Mouse (Mus musculus) heart, postnatal 0 days (tissue): ENCODE results near the gene Notch2.

Experiments used
- CTCF ChIP-seq: IDR thresholded peaks from 2 replicates; pipeline ENCODE4 v1.5.1; 2016; ENCODE audit warnings: antibody characterized with exemption, control low read depth, low read depth
- EP300 ChIP-seq: IDR thresholded peaks from 2 replicates; pipeline ENCODE4 v1.6.1; 2016; ENCODE audit warnings: antibody characterized with exemption, low read depth

DNA sequence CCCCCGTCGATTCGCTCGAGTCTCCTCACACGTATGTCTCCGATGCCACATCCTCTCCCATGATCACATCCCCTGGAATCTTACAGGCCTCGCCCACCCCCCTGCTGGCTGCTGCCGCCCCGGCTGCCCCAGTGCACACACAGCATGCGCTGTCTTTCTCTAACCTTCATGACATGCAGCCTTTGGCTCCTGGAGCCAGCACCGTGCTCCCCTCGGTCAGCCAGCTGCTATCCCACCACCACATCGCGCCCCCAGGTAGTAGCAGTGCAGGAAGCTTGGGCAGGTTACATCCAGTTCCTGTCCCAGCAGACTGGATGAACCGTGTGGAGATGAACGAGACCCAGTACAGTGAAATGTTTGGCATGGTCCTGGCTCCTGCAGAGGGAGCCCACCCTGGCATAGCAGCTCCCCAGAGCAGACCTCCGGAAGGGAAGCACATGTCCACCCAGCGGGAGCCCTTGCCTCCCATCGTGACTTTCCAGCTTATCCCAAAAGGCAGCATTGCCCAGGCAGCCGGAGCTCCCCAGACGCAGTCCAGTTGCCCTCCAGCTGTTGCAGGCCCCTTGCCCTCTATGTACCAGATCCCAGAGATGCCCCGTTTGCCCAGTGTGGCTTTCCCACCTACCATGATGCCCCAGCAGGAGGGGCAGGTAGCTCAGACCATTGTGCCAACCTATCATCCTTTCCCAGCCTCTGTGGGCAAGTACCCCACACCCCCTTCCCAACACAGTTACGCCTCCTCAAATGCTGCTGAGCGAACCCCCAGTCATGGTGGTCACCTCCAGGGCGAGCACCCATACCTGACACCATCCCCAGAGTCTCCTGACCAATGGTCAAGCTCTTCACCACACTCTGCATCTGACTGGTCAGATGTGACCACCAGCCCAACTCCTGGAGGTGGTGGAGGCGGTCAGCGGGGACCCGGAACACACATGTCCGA lies 133.4 kb downstream of the Notch2 start:
- no peak for TF ChIP-seq EP300
- TF ChIP-seq CTCF: no peak
